Mouse (Mus musculus) left cerebral cortex, postnatal 10 days (tissue): ENCODE data around the gene Exosc1. TPM values are rescaled to one million over a fixed set of nuclear protein-coding genes. Genes with fewer than 3 reads are reported as not detected.
"Not testable (repeated sequence)": the region's sequence is repeated elsewhere in the genome, so short reads cannot be mapped to it uniquely, and the experiment has no call there.

Experiments
- DNase-seq, 2 experiments: peaks; one replicate each; pipeline ENCODE4 v3.0.0; 2021 to 2022; ENCODE audit warnings: low spot score in 2 of 2, mixed read lengths in 1 of 2; ENCODE audit errors: extremely low spot score in 1 of 2
- intact Hi-C: fragments of 180-260 bp; cut with DNase I; formaldehyde crosslinking; loops from one replicate; pipeline ENCODE4 v1.15.1; 2025
- total RNA-seq, 2 experiments: library from RNA; stranded (reverse); gene quantifications; 2 replicates each; pipeline ENCODE4 v1.2.3; 2021

Exosc1 gene
- total RNA-seq, 2 experiments from 2014 or later, result 23.7 to 29.0 TPM

- no peak for DNase-seq
- intact Hi-C loops, result no loop called here
Measured at GRCm38 (mm10) chr19:41916853-41917252, 16.4 kb downstream of the Exosc1 start.

GRCm38 (mm10) chr19:41915294-41915693, 17.9 kb downstream of the Exosc1 start:
- intact Hi-C loops, result no loop called here
- DNase-seq, result no peak

- intact Hi-C loops, DNase-seq: not testable (repeated sequence)
Measured at GRCm38 (mm10) chr19:41914592-41914882, 18.7 kb downstream of the Exosc1 start.

- DNase-seq, result no peak
- intact Hi-C loops, result no loop called here
Measured at GRCm38 (mm10) chr19:41913774-41914591, 19.2 kb downstream of the Exosc1 start.

- intact Hi-C loops, result no loop called here
- DNase-seq, result peak; percentile 16 to 58
Measured at GRCm38 (mm10) chr19:41912121-41913080, 20.8 kb downstream of the Exosc1 start.

GRCm38 (mm10) chr19:41911178-41912073, 21.8 kb downstream of the Exosc1 start, which contains the start of gene Pgam1:
TSS of gene Pgam1 (plus strand) at chr19:41911923.
- DNase-seq, result peak; percentile 95 to 98
- intact Hi-C loops, result no loop called here

GRCm38 (mm10) chr19:41910396-41910795, 22.8 kb downstream of the Exosc1 start:
- intact Hi-C loops, result no loop called here
- no peak for DNase-seq

GRCm38 (mm10) chr19:41908736-41909135, 24.5 kb downstream of the Exosc1 start:
- peak in 1 of 2 experiments; percentile 34 for DNase-seq
- intact Hi-C loops, result no loop called here

GRCm38 (mm10) chr19:41907079-41907760, 26.0 kb downstream of the Exosc1 start:
- no peak for DNase-seq
- intact Hi-C loops, result no loop called here

GRCm38 (mm10) chr19:41906311-41907078, 26.7 kb downstream of the Exosc1 start:
- DNase-seq, result no peak
- intact Hi-C loops, result no loop called here

GRCm38 (mm10) chr19:41905246-41905645, 28.0 kb downstream of the Exosc1 start:
- intact Hi-C loops, result no loop called here
- DNase-seq, result no peak

GRCm38 (mm10) chr19:41902848-41903593, 30.2 kb downstream of the Exosc1 start:
- intact Hi-C loops, result no loop called here
- no peak for DNase-seq

- intact Hi-C loops, result no loop called here
- DNase-seq, result peak in 1 of 2 experiments; percentile 73
Measured at GRCm38 (mm10) chr19:41901696-41902095, 31.5 kb downstream of the Exosc1 start.

- DNase-seq, result no peak
- intact Hi-C loops, result no loop called here
Measured at GRCm38 (mm10) chr19:41900495-41901090, 32.6 kb downstream of the Exosc1 start.

GRCm38 (mm10) chr19:41898860-41899259, 34.4 kb downstream of the Exosc1 start:
- DNase-seq, result no peak
- intact Hi-C loops, result no loop called here

- intact Hi-C loops, result no loop called here
- no peak for DNase-seq
Measured at GRCm38 (mm10) chr19:41896319-41896711, 36.9 kb downstream of the Exosc1 start.
